Mouse (Mus musculus): ENCODE data around the gene Eps8. TPM values are rescaled to one million over a fixed set of nuclear protein-coding genes. Genes with fewer than 3 reads are reported as not detected.

The Eps8 gene
- polyA plus RNA-seq, 1 experiment from 2014 or later, result 17.8 TPM

DNA sequence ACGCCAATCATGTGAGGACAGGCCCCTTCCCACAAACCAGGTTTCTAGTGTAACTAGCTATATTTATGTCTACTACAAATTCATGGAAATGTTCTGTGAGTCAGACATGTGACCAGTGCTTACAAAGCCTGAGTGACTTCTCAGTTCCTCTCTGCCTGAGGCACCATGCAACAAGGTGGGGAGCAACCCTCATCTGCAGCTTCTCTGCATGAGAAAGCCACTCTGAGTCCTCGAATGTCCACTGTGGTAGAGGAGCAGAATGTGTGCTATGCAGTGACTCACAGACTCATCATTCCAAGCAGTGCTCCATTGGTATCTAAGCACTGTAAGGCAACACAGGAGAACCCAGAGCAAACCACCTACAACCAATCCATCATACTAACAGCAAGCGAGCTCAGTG lies 88.8 kb downstream of the Eps8 start:
- H3K4me2 ChIP-seq, result no peak overlapping the region
- no peak for ATAC-seq (ENCODE audit: extremely low read depth, insufficient number of reproducible peaks, low FRiP score, low TSS enrichment)
- no peak overlapping the region for H3K4me3 ChIP-seq
- no peak overlapping the region for H3K27ac ChIP-seq (replicated peaks)
- WGBS, result 72% methylated on average over 3 of the region's 3 CpGs
- H3K9me3 ChIP-seq, result no peaks in the 10 kb centered on the region; the same call in 1 of the 2 replicates
- 0 out of 2 replicates have a peak, but pooled peaks cover 3% of the 10 kb centered on the region for H3K36me3 ChIP-seq
- no peak overlapping the region for H3K9ac ChIP-seq
- peaks cover 16% of the 10 kb centered on the region for H3K4me1 ChIP-seq
- no peaks in the 10 kb centered on the region for H3K27me3 ChIP-seq (replicated peaks)

DNA sequence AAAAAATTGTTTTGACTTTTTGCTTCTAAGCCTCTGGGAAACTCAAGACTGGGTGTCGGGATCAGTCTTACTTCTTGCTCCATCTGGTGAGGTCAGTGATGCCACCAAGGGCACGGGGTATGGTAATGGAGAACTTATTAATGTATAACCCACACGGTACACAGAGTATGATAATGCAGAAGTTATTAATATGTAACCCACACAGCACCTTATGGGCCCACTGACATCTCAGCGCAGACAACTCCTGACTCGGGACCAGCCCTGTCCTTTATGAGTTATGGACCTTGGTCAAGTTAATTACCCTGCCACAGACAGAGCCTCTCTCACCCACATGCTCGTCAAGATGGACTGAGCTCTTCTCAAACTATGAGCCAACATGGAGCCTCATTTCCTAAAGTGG lies 89.2 kb downstream of the Eps8 start:
- no peak overlapping the region for H3K27ac ChIP-seq (replicated peaks)
- 0 out of 2 replicates have a peak, but pooled peaks cover 3% of the 10 kb centered on the region for H3K36me3 ChIP-seq
- H3K4me1 ChIP-seq, result peaks cover 20% of the 10 kb centered on the region
- no peak overlapping the region for H3K4me2 ChIP-seq
- H3K9me3 ChIP-seq, result no peaks in the 10 kb centered on the region; the same call in 1 of the 2 replicates
- H3K4me3 ChIP-seq, result no peak overlapping the region
- no peak overlapping the region for H3K9ac ChIP-seq
- H3K27me3 ChIP-seq (replicated peaks), result no peaks in the 10 kb centered on the region
- WGBS, result 85% methylated on average over 6 of the region's 6 CpGs
- no peak for ATAC-seq (ENCODE audit: extremely low read depth, insufficient number of reproducible peaks, low FRiP score, low TSS enrichment)

DNA sequence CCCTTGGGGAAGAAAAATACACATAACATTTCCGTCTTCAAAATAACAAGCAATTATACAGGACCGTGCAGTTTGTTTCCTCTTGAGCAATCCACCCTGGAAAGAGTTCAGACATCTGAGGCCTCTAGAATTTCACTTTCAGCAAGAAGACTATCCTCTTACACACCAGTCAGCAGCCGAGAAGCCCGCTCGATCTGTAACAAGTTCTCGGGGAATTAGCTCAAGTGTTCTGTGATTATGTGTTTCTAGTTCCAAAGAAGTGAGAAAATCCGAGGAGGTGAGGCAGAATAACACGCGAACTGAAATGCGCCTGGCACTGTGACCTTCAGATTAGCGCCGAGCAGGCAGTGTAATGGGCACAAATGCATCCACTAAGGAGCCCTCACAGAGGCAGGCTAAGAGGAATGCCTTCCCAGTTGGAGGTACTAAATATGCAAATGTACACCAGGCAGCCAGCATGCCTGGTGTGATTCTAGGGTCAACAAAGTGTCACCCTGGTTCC lies 94.3 kb downstream of the Eps8 start:
- no peak overlapping the region for H3K4me3 ChIP-seq
- peaks cover 38% of the 10 kb centered on the region for H3K4me1 ChIP-seq
- 38% methylated on average over 12 of the region's 12 CpGs for WGBS
- no peaks in the 10 kb centered on the region for H3K27me3 ChIP-seq (replicated peaks)
- H3K27ac ChIP-seq (replicated peaks), result peak overlapping the region; percentile 65
- no peaks in the 10 kb centered on the region for H3K9me3 ChIP-seq
- H3K4me2 ChIP-seq, result peak overlapping the region; percentile 44
- H3K36me3 ChIP-seq, result no peaks in the 10 kb centered on the region
- peak overlapping the region; percentile 59 for H3K9ac ChIP-seq
- ATAC-seq (ENCODE audit: extremely low read depth, insufficient number of reproducible peaks, low FRiP score, low TSS enrichment), result no peak

DNA sequence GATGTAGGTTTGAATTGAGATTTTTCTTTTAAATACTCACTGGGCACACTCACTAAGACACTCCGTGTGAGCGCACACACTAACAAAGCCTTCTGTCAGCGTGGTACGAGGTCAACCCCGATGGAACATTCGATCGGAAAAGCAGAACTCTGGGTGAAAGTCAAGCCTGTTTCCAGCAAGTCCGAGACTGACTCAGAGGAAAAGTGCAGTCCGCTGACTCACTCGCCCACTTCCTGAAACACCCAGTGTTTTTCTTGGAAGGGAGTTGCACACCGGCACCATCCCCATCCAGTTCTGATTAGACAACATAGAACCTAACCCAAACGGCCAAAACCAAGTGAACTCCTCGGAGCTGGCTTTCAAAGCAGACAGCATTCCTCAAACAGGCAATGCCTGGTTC lies 95.8 kb downstream of the Eps8 start:
- 57% methylated on average over 13 of the region's 13 CpGs for WGBS
- Histone ChIP-seq H3K4me1 (peaks cover 43% of the 10 kb centered on the region), H3K4me2 (peak overlapping the region; percentile 29), H3K27ac (replicated peaks) (peak overlapping the region; percentile 60), H3K9me3 (no peaks in the 10 kb centered on the region), H3K36me3 (no peaks in the 10 kb centered on the region), H3K4me3 (no peak overlapping the region), H3K27me3 (replicated peaks) (no peaks in the 10 kb centered on the region), H3K9ac (no peak overlapping the region)
- ATAC-seq (ENCODE audit: extremely low read depth, insufficient number of reproducible peaks, low FRiP score, low TSS enrichment), result no peak

- Histone ChIP-seq H3K27me3 (replicated peaks) (no peaks in the 10 kb centered on the region), H3K36me3 (no peaks in the 10 kb centered on the region), H3K27ac (replicated peaks) (peak overlapping the region; percentile 60), H3K4me3 (no peak overlapping the region), H3K9ac (no peak overlapping the region), H3K4me2 (no peak overlapping the region), H3K4me1 (peaks cover 43% of the 10 kb centered on the region), H3K9me3 (no peaks in the 10 kb centered on the region)
- WGBS, result 43% methylated on average over 2 of the region's 2 CpGs
- no peak for ATAC-seq (ENCODE audit: extremely low read depth, insufficient number of reproducible peaks, low FRiP score, low TSS enrichment)
These were observed 97.0 kb downstream of the Eps8 start for GRCm38 (mm10) chr6:137557671-137558070.

- no peaks in the 10 kb centered on the region for H3K9me3 ChIP-seq
- no peaks in the 10 kb centered on the region for H3K27me3 ChIP-seq (replicated peaks)
- no peak overlapping the region for H3K4me2 ChIP-seq
- peak overlapping the region; percentile 46 for H3K27ac ChIP-seq (replicated peaks)
- H3K9ac ChIP-seq, result no peak overlapping the region
- ATAC-seq (ENCODE audit: extremely low read depth, insufficient number of reproducible peaks, low FRiP score, low TSS enrichment), result no peak
- H3K36me3 ChIP-seq, result no peaks in the 10 kb centered on the region
- no peak overlapping the region for H3K4me3 ChIP-seq
- peaks cover 43% of the 10 kb centered on the region for H3K4me1 ChIP-seq
- 76% methylated on average over 4 of the region's 4 CpGs for WGBS
These were observed 97.5 kb downstream of the Eps8 start for GRCm38 (mm10) chr6:137557159-137557558.

- H3K9ac ChIP-seq, result no peak overlapping the region
- H3K4me3 ChIP-seq, result no peak overlapping the region
- H3K4me1 ChIP-seq, result peaks cover 43% of the 10 kb centered on the region
- H3K27ac ChIP-seq (replicated peaks), result no peak overlapping the region
- 73% methylated on average over 5 of the region's 5 CpGs for WGBS
- no peaks in the 10 kb centered on the region for H3K27me3 ChIP-seq (replicated peaks)
- H3K4me2 ChIP-seq, result no peak overlapping the region
- ATAC-seq (ENCODE audit: extremely low read depth, insufficient number of reproducible peaks, low FRiP score, low TSS enrichment), result no peak
- no peaks in the 10 kb centered on the region for H3K9me3 ChIP-seq
- H3K36me3 ChIP-seq, result no peaks in the 10 kb centered on the region
These were observed 98.0 kb downstream of the Eps8 start for GRCm38 (mm10) chr6:137556636-137557035.

DNA sequence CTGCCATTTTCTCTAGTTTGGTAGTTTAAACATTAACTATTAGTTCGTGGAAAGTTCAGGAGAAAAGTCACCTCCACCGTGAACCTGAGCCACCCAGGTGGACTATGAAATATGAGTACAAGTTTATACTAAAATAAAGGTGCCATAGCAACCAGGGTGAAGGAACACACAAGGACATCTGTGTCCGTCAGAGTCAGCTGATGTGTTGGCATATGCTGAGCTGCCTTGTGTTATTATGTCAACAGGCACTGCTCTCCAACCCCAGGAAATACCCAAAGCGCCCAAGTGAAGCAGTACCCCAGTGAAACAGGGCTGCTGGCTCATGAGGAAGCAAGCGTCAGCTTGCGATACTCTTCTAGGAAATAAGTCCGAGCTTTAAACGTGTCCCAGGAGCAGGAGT lies 104.5 kb downstream of the Eps8 start:
- no peak for ATAC-seq (ENCODE audit: extremely low read depth, insufficient number of reproducible peaks, low FRiP score, low TSS enrichment)
- WGBS, result 69% methylated on average over 8 of the region's 8 CpGs
- no peaks in the 10 kb centered on the region for H3K9me3 ChIP-seq
- no peak overlapping the region for H3K27ac ChIP-seq (replicated peaks)
- peaks cover 31% of the 10 kb centered on the region for H3K4me1 ChIP-seq
- H3K9ac ChIP-seq, result no peak overlapping the region
- H3K4me2 ChIP-seq, result no peak overlapping the region
- H3K4me3 ChIP-seq, result no peak overlapping the region
- H3K27me3 ChIP-seq (replicated peaks), result no peaks in the 10 kb centered on the region
- no peaks in the 10 kb centered on the region for H3K36me3 ChIP-seq

DNA sequence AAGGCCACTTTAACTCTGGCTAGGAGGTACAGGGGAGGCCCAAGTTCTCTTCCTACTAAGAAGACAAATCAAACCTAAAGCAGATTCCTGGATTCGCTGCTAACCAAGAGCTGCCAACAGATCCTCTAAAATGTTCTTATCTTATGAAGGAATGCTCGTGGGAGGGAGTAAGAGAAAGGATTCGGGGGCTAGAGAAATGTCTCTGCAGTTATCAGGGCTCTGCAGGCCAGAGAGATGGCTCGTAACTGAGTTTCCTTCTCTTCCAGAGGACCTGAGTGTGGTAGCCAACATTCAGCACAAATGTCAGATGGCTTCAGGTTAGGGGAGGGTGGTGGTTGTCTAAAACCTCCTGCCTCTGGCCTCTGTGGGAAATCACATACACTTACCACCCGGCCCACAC lies 106.1 kb downstream of the Eps8 start:
- Histone ChIP-seq H3K27ac (replicated peaks) (0 out of 2 replicates have a peak overlapping the region, but pooled peaks have one; percentile 12), H3K9me3 (peaks cover 4% of the 10 kb centered on the region; the same call in 1 of the 2 replicates), H3K4me2 (no peak overlapping the region), H3K9ac (0 out of 2 replicates have a peak overlapping the region, but pooled peaks have one; percentile 0), H3K36me3 (no peaks in the 10 kb centered on the region), H3K4me3 (no peak overlapping the region), H3K27me3 (replicated peaks) (no peaks in the 10 kb centered on the region), H3K4me1 (peaks cover 29% of the 10 kb centered on the region)
- ATAC-seq (ENCODE audit: extremely low read depth, insufficient number of reproducible peaks, low FRiP score, low TSS enrichment), result no peak
- WGBS, result 21% methylated on average over 5 of the region's 5 CpGs

DNA sequence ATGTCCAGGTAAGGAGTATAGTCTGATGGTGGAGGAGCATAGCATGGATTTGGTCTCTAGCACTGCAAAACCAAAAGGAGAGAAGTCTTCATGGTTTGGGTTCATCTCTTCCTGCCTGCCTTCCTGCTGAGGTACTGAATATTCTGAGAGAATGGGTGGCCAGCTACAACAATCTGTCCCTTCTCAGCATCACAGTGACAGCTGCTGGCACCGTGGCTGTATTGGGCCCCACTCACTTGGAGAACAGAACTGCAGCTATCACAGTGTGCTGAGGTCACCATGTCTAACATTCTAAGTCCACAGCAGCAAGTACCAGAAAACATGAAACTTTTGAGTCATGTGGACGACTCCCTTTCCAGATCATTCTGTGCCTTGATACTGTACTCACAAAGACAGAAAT lies 107.1 kb downstream of the Eps8 start:
- no peaks in the 10 kb centered on the region for H3K36me3 ChIP-seq
- 23% methylated on average over 2 of the region's 2 CpGs for WGBS
- no peak overlapping the region for H3K27ac ChIP-seq (replicated peaks)
- peaks cover 4% of the 10 kb centered on the region; the same call in 1 of the 2 replicates for H3K9me3 ChIP-seq
- no peaks in the 10 kb centered on the region for H3K27me3 ChIP-seq (replicated peaks)
- H3K9ac ChIP-seq, result no peak overlapping the region
- ATAC-seq (ENCODE audit: extremely low read depth, insufficient number of reproducible peaks, low FRiP score, low TSS enrichment), result no peak
- no peak overlapping the region for H3K4me2 ChIP-seq
- no peak overlapping the region for H3K4me3 ChIP-seq
- H3K4me1 ChIP-seq, result peaks cover 40% of the 10 kb centered on the region

DNA sequence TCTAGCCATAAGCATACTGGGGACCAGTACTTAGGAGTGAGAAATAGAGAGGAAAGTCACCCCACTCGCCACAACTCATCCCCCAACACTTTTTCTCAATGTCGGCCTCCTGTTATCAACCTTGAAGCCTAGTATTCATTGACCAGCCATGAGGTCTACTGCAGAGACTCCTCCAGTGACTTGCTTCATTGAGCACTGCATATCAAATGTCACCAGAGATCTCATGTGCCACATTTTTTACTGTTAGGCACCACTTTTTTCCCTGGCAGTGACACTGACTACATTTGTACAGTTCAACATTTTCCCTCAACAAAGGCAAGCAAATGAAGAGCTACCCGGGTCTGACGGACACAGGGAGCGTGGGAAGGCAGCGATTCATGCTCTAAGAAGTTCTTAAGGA lies 108.6 kb downstream of the Eps8 start:
- ATAC-seq (ENCODE audit: extremely low read depth, insufficient number of reproducible peaks, low FRiP score, low TSS enrichment), result no peak
- no peaks in the 10 kb centered on the region for H3K36me3 ChIP-seq
- no peak overlapping the region for H3K4me2 ChIP-seq
- peaks cover 54% of the 10 kb centered on the region for H3K4me1 ChIP-seq
- H3K9me3 ChIP-seq, result peaks cover 4% of the 10 kb centered on the region; the same call in 1 of the 2 replicates
- H3K4me3 ChIP-seq, result no peak overlapping the region
- no peaks in the 10 kb centered on the region for H3K27me3 ChIP-seq (replicated peaks)
- no peak overlapping the region for H3K27ac ChIP-seq (replicated peaks)
- no peak overlapping the region for H3K9ac ChIP-seq
- WGBS, result 81% methylated on average over 6 of the region's 6 CpGs

DNA sequence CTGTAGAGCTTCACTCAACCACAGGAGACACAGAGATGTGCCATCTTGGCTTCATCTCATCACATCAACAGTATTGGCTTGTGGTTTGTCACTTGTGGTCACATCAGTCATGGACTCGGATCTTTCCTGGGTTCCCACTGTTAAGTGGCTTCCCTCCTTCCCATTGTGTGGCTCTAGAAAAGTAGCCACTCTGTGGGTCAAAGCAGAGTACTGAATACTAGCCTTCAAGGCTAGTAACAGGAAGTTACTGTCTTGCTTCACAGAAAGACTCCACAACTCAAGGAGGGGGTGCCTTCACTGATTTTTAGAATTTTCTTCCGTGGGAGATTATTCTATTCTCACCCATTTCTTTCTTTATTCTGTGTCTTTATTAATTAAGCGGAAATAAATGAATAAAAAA lies 109.3 kb downstream of the Eps8 start:
- Histone ChIP-seq H3K9ac (no peak overlapping the region), H3K9me3 (peaks cover 4% of the 10 kb centered on the region; the same call in 1 of the 2 replicates)
- WGBS, result 85% methylated on average over 3 of the region's 3 CpGs

More for the DNA sequence above, 109.3 kb downstream of the Eps8 start:
- Histone ChIP-seq H3K36me3 (no peaks in the 10 kb centered on the region), H3K4me2 (no peak overlapping the region), H3K27ac (replicated peaks) (no peak overlapping the region), H3K27me3 (replicated peaks) (no peaks in the 10 kb centered on the region), H3K4me3 (no peak overlapping the region), H3K4me1 (peaks cover 56% of the 10 kb centered on the region)
- no peak for ATAC-seq (ENCODE audit: extremely low read depth, insufficient number of reproducible peaks, low FRiP score, low TSS enrichment)

All from heart, embryonic 13.5 days (tissue).